Mouse (Mus musculus) C2C12 (cell line): ENCODE measurements at regions not wholly inside any gene's neighbourhood (a gene's known extent, or its start where the extent isn't known, plus 50 kb on each side); places are given as distances from the start of the nearest gene placed in this dataset.

Experiments
- H3K27me3 ChIP-seq: one replicate; pipeline ENCODE4 v1.6.1; 2011; ENCODE audit not compliant: control insufficient read depth, insufficient read depth, insufficient read length
- H3K36me3 ChIP-seq: one replicate; pipeline ENCODE4 v1.6.1; 2011; ENCODE audit not compliant: control insufficient read depth, insufficient read depth
- H3K4me3 ChIP-seq: one replicate; pipeline ENCODE4 v1.5.1; 2011; ENCODE audit warnings: mild to moderate bottlenecking, control low read depth; ENCODE audit not compliant: poor library complexity, insufficient read depth, severe bottlenecking
- H3K79me2 ChIP-seq: one replicate; pipeline ENCODE4 v1.6.1; 2011; ENCODE audit not compliant: control insufficient read depth, insufficient read depth
- H3K79me3 ChIP-seq: one replicate; pipeline ENCODE4 v1.6.1; 2011; ENCODE audit warnings: low read depth, control low read depth
- H3ac ChIP-seq: one replicate; pipeline ENCODE3; 2011; ENCODE audit warnings: low read depth; ENCODE audit not compliant: control insufficient read depth, insufficient read length
- CEBPB ChIP-seq: IDR thresholded peaks from one replicate; pipeline ENCODE4 v1.6.1; 2011; ENCODE audit warnings: low read depth, mild to moderate bottlenecking, control low read depth, moderate library complexity
- CTCF ChIP-seq: IDR thresholded peaks from one replicate; pipeline ENCODE4 v1.5.1; 2011; ENCODE audit not compliant: control insufficient read depth, insufficient read depth, insufficient read length
- FOSL1 ChIP-seq: IDR thresholded peaks from one replicate; pipeline ENCODE4 v1.8.0; 2011; ENCODE audit warnings: mild to moderate bottlenecking, low read length; ENCODE audit not compliant: poor library complexity, insufficient read depth, severe bottlenecking
- MAX ChIP-seq: IDR thresholded peaks from one replicate; pipeline ENCODE4 v1.6.1; 2011; ENCODE audit warnings: mild to moderate bottlenecking, control low read depth
- MYOD1 ChIP-seq: IDR thresholded peaks from one replicate; pipeline ENCODE4 v1.6.1; 2011; ENCODE audit warnings: low read depth; ENCODE audit not compliant: control insufficient read depth, insufficient read length
- MYOG ChIP-seq: IDR thresholded peaks from one replicate; pipeline ENCODE4 v1.6.1; 2011; ENCODE audit not compliant: control insufficient read depth, insufficient read length; ENCODE audit errors: extremely low read depth
- USF1 ChIP-seq: IDR thresholded peaks from one replicate; pipeline ENCODE4 v1.6.1; 2011; ENCODE audit warnings: low read depth, mild to moderate bottlenecking, control low read depth, moderate library complexity

DNA sequence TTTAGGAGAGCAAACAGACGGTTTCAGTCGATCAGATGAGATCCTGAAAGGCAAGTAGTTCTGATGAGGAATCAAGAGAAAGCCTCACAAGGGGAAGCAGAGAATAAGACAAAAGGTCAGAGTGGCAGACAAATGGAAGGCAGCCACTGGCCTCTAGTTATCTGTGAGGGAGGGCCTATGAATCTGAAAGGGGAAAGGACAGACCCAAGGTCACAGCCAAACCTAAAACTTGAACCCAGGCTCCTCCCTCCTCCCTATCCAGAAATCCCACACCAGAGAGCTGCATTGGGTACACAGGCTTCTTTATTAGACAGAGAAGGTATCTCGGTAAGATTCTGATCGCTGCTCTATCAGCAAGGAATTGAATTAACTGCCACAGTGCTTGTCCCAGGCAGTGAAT, 476.0 kb downstream of the Prss52 start:
- Histone ChIP-seq H3ac (no peak overlapping the region), H3K79me2 (no peaks in the 10 kb centered on the region), H3K79me3 (no peaks in the 10 kb centered on the region), H3K4me3 (no peak overlapping the region), H3K36me3 (no peaks in the 10 kb centered on the region), H3K27me3 (peaks cover 27% of the 10 kb centered on the region)
- no peak for TF ChIP-seq MAX
- TF ChIP-seq MYOD1, result no peak
- no peak for TF ChIP-seq MYOG
- no peak for TF ChIP-seq FOSL1
- TF ChIP-seq CTCF, result no peak
- no peak for TF ChIP-seq USF1
- TF ChIP-seq CEBPB, result no peak

DNA sequence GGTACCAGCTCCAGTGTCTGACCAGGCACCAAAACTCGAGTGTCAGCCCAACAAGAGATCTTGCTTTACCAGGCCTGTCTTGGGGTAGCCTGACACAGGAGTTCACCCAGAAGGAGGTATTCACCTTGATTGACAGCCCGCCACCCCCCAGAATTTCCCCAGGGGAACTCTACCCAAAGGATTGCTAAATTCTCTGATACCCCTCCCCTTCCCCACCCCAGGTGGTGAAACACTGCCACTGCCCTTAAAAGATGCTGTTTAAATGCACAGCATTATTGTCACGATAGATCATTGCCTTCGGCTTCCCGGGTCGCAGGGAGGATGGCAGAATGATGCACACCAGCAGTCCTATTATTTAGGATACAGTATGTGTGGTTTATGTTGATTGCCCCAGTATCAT, 476.8 kb downstream of the Prss52 start:
- Histone ChIP-seq H3K79me2 (no peaks in the 10 kb centered on the region), H3K79me3 (no peaks in the 10 kb centered on the region), H3ac (no peak overlapping the region), H3K27me3 (peaks cover 30% of the 10 kb centered on the region), H3K36me3 (no peaks in the 10 kb centered on the region), H3K4me3 (no peak overlapping the region)
- TF ChIP-seq FOSL1 (no peak), MYOG (no peak), CTCF (no peak), USF1 (no peak), MAX (no peak)

DNA sequence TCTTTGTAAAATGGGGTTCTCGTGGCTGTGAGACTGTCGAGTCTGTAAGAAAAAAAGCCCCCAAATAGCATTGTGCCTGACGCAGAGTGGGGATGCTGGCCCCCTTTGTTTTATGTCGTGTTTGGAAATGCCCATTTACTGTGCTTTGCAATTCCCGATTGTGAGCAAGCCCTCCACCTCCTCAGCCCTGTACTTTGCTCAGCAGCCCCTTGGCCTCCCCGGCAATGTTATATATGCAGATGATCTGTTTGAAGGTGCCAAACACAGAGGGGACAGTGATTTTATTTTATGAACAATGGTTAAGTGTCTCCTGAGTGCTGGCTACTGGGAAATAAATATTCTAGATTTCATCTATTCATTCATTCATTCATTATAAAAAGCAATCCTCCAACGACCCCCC, 477.6 kb downstream of the Prss52 start:
- peaks cover 37% of the 10 kb centered on the region for H3K27me3 ChIP-seq
- no peak overlapping the region for H3ac ChIP-seq
- TF ChIP-seq USF1 (no peak), CTCF (no peak)
- H3K36me3 ChIP-seq, result no peaks in the 10 kb centered on the region
- no peaks in the 10 kb centered on the region for H3K79me3 ChIP-seq
- no peaks in the 10 kb centered on the region for H3K79me2 ChIP-seq
- H3K4me3 ChIP-seq, result no peak overlapping the region

DNA sequence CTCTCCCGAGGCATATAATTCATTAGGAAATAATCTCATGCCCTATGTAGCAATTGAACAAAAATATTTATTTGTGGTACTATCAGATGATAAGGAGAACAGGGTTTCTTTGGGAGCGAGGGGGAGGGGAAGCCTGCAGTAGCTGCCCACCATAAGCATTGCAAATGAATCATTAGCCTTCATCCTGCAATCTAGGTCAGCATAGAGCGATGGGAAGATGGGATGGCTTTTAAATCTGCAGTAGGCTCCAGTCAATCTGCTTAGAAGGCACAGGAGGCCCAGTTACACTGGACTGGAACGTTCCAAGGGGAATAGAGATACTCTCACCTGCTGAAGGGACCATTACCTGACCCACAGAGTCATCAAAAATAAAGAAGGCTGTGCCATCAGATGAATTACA, 478.7 kb downstream of the Prss52 start:
- peaks cover 48% of the 10 kb centered on the region for H3K27me3 ChIP-seq

DNA sequence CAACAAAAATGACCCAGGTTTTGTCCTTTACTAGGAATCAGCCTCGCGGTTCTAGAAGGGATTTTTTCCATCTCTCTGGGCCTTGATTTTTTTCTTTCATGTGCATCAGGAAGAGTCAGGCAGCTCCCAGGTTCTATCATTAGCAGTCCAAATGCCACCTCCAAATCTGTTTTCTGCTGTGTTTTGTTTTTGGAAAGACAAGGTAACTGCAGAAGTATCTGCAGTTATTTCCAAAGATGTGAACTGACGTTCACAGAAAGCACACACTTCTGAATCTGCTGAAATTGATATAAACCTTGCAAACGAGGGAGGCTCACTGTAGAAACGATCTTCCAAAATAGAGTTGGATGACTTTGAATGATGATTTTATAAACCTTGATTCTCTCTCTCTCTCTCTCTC, 480.1 kb downstream of the Prss52 start:
- H3K27me3 ChIP-seq, result peaks cover 59% of the 10 kb centered on the region
- H3K79me3 ChIP-seq, result no peaks in the 10 kb centered on the region
- H3ac ChIP-seq, result no peak overlapping the region
- no peaks in the 10 kb centered on the region for H3K36me3 ChIP-seq
- no peaks in the 10 kb centered on the region for H3K79me2 ChIP-seq
- no peak overlapping the region for H3K4me3 ChIP-seq
- TF ChIP-seq MAX (no peak), FOSL1 (no peak), MYOG (no peak), CTCF (no peak), USF1 (no peak), CEBPB (no peak), MYOD1 (no peak)

More for the DNA sequence above, 478.7 kb downstream of the Prss52 start:
- H3K79me3 ChIP-seq, result no peaks in the 10 kb centered on the region
- TF ChIP-seq FOSL1, result no peak
- TF ChIP-seq CTCF, result no peak
- no peak for TF ChIP-seq CEBPB
- no peak for TF ChIP-seq MYOD1
- TF ChIP-seq MAX, result no peak
- H3ac ChIP-seq, result no peak overlapping the region
- H3K79me2 ChIP-seq, result no peaks in the 10 kb centered on the region
- no peak overlapping the region for H3K4me3 ChIP-seq
- no peaks in the 10 kb centered on the region for H3K36me3 ChIP-seq

DNA sequence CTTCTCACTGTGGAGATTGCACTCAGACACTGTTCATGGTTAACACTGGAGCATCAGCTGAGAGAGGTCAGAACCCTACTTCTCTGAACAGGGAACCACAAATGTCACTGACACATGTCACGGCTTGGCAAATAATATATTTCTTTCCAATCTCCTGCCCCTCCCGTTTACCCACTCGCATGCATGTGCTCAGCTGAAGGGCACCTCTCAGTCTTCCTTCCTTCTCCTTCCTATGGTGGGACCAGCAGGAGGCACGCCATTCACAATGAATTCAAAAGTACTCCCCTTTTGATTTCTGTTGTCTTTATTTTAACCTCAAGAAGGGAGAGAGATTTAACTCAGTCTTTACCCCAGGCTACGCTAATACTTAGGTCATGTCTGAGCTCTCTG, 481.0 kb downstream of the Prss52 start:
- no peaks in the 10 kb centered on the region for H3K79me3 ChIP-seq
- no peaks in the 10 kb centered on the region for H3K36me3 ChIP-seq
- peaks cover 59% of the 10 kb centered on the region for H3K27me3 ChIP-seq
- H3K79me2 ChIP-seq, result no peaks in the 10 kb centered on the region
- no peak overlapping the region for H3K4me3 ChIP-seq
- no peak overlapping the region for H3ac ChIP-seq
- TF ChIP-seq MYOG (no peak), MAX (no peak), CTCF (no peak), MYOD1 (no peak), USF1 (no peak), CEBPB (no peak)

DNA sequence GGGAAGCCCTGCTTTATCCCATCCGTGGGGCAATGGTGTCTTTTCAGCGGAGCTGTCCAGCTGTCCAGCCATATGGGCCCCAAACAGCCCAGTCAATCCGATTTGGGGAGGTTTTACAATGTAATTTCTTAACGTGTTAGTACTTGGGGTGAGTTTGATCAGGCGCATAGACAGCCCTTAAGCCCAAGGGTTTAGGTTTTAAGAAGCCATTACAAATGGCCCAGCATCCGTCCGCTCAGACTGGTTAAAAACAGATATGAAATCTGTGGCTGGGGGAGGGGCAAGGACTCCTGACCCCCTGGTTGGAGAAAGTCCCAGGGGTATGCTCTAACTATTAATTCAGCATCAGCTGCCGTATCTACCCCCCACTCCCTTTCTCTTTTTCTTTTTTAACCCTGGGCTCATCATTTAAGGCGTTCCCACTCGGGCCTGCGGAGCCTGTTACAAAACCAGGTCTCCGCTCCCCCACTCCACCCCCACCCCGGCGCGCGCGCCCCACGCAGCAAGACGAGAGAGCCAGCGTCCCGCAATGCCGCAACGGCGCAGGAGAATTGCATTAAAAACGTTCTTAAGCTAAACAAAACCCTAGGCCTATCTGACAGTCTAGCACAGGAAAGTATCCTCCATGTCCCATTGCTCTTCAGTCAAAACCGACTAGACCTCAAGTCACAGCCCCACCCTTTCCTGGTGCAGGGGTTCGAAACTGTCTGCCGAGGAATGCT, 481.5 kb downstream of the Prss52 start:
- no peak for TF ChIP-seq MYOD1
- no peak for TF ChIP-seq CEBPB
- TF ChIP-seq CTCF, result no peak
- no peak for TF ChIP-seq USF1
- no peak for TF ChIP-seq MAX
- no peak for TF ChIP-seq FOSL1
- TF ChIP-seq MYOG, result no peak
- no peaks in the 10 kb centered on the region for H3K36me3 ChIP-seq
- H3K79me3 ChIP-seq, result no peaks in the 10 kb centered on the region
- H3ac ChIP-seq, result no peak overlapping the region
- H3K4me3 ChIP-seq, result no peak overlapping the region
- H3K79me2 ChIP-seq, result no peaks in the 10 kb centered on the region
- H3K27me3 ChIP-seq, result peaks cover 62% of the 10 kb centered on the region
